Mouse (Mus musculus): ENCODE data around the gene Slco3a1. TPM values are rescaled to one million over a fixed set of nuclear protein-coding genes. Genes with fewer than 3 reads are reported as not detected.

Slco3a1 gene
- polyA plus RNA-seq, 3 experiments from 2014 or later, result 16.2 to 19.3 (median 17.5) TPM

DNA sequence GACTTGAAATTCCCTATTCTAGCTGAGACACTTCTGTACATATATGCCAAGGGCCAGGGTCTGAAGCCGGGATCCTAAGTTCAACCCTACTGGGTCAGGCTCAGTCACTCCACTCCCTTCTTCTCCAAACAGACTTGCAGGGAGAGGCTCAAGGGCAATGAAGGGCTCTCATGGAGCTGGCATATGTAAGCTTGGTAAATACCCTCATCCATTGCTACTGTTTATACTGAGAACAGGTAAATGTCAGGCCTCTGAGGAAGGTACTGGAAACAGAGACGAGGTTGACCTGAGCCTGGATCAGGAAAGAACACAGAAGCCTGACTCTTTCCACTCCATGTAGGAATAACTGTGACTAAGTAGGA lies 70.6 kb downstream of the Slco3a1 start:
- no peak for ATAC-seq

DNA sequence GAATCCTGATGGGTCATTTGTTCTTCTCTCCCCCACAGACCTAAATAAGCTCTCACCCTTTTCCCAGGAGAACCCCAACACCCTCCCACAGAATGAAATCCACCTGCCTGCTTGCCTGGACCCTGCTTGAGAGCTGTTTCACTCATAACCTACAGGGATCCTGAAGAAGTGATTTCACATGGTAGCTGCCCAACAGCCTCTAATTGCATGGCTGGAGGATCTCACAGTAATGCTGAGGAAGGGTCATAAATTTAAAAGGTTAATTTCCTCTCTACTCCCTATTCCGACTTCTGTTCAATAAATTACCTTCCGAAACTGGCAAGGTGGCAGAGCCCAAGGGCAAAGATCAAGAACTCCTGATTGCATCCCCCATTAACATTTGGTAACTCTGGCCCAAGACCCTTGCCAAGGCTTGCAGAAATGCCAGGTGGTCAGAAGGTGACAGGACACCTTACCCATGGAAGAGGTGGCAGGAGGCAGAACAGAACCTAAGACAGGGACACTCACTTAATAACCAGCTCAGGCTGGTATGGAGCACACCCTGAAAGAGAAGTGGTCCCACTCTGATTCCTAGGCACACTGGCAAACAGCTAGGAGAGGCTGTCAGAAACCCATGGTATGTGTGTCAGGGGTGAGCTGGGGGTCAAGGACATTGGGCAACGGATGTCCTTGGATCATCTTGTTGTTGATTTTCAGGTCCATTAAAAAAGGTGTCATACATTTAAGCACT lies 71.1 kb downstream of the Slco3a1 start:
- ATAC-seq, result no peak

DNA sequence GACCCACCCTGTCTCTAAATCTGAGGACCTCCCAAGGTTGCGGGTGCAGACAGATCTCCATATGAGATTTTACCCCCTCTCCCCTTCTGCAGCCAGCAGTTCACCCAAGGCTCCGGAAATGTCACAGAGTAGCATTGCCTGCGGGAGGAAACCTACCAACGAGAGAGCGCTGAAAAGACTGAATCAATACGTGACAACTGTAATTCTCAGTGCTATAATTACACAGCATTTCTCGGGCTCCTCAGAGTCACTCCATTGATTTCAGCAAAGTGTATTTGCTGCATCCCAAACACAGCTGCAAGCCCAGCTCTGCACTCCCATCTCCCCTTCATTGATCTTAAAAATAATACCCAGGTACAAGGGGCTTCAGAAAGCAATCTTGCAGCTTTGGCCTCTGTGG lies 82.8 kb downstream of the Slco3a1 start:
- ATAC-seq, result no peak

DNA sequence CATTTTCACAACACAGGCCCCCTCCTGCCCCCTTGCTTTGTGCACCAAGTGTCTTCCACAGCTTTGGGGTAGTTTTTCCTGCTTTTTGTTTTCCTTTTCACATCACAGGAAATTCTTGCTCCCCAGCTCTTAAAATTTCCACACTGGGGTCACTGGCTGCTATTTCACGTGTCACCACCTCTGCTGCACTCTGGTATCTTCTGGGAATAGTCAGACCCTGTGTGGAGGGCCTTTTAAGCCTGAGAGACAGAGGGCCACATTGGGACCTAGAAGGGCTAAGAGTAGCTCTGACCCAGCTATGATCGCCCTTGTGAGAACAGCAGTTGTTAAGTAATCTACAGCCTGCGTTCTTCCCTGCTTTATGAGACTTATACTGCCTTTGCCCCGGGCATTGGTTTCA lies 87.7 kb downstream of the Slco3a1 start:
- no peak for ATAC-seq

DNA sequence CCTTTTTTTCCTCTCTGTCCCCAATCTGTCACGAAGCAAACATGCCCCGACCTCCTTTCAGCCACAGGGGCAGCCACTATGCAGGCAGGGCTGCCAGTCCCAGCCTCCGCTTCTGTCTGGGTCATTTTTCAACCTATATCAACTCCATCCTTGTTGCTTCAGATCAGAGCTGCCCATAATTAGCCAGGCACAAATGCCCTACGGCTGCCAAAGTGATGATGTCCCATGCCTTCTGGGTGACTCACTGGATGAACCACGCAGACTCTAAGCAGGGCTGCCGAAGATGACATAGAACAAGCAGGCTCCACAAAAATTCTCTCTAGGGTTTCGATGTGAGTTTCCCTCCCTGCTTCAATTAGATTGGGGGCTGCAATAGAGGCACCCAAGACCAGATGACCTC lies 89.9 kb downstream of the Slco3a1 start:
- no peak for ATAC-seq

DNA sequence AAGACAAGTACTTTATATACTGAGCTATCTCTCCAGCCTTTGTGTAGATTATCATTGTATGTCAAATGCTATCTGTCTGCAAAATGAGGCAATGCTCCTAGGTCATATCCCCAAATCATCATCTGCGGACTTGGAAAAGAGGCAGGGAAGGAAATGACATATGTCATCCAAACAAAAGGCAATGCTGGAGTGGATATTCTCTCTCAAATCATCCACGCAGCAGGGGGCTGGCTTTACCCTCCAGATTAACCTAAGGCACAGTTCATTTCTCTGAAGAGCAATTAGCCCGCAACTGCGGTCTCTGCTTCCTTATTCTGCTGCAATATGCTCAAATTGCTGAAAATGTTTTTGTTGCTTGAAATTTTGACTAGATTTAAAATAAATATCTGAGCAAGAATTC lies 92.1 kb downstream of the Slco3a1 start:
- ATAC-seq, result no peak

DNA sequence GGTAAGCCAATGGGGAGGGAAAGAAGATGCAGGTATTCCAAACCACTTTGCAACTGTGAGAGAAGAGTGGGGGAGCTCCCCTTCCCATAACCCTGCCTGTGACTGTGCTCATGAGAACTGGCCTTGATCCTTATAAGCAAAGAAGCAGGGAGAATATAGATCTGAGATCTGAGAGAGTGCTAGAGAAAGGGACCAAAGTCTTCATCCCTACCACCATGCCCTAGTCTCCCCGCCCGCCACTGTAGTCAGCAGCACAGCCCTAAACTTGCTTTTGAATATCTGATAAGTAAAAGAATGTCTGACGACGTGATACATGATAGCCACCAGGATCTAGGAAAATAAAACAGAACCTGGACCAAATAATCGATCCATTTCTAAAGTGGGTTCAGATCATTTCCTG lies 92.8 kb downstream of the Slco3a1 start:
- ATAC-seq, result no peak

DNA sequence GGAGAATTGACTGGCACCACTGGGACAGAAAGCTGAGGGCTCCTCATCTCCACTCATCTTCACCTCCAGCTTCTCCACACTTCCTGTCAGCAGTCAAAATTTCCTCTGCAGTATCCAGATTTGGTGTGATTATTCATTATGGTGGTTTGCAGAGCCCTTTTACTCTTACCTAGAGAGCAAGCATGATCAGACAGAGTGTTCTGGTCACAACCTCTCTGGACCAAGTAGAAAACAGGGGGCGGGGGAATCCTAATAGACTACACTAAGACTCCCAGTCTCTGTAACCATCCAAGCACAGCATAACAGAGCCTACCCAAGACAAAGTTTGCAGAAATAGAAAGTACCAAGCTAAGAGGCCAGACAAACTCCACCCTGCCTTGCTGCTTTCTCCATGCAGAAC lies 93.4 kb downstream of the Slco3a1 start:
- no peak for ATAC-seq

DNA sequence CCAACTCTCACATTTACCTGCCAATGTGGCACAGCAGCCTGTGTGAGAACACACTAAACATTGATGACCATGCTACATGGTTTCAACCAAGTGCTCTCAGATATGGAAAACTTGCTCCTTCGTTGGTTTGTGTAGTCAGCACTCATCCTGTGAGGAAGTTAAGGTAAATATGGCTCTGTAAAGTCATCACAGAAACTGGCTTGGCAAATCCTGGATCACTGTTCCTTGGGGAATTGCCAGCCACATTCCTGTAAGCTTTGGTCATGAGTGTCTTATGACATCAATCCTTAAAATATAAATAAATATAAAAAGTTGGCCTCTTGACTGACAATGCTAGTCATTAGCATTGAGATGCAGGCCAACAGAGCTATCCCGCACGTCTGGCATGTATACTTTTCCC lies 94.8 kb downstream of the Slco3a1 start:
- no peak for ATAC-seq

DNA sequence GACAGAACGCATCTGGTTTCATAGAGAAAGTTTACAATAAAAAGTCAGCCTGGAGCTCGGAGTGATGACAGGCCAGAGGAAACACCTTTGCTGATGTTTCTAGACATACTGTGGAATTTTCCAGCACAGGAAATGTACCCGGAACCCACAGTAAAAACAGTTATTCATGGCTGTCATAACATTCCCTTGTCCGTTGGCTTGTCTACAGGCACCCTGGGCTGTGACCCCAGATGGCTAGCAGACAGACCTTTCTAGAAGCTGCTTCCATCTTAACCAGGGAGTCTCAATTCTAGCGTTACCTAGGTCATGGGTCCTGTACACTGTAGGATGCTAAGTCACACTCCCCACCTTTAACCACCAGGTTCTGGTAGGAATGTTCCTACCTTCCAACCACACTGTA lies 95.3 kb downstream of the Slco3a1 start:
- peak; percentile 44 for ATAC-seq

DNA sequence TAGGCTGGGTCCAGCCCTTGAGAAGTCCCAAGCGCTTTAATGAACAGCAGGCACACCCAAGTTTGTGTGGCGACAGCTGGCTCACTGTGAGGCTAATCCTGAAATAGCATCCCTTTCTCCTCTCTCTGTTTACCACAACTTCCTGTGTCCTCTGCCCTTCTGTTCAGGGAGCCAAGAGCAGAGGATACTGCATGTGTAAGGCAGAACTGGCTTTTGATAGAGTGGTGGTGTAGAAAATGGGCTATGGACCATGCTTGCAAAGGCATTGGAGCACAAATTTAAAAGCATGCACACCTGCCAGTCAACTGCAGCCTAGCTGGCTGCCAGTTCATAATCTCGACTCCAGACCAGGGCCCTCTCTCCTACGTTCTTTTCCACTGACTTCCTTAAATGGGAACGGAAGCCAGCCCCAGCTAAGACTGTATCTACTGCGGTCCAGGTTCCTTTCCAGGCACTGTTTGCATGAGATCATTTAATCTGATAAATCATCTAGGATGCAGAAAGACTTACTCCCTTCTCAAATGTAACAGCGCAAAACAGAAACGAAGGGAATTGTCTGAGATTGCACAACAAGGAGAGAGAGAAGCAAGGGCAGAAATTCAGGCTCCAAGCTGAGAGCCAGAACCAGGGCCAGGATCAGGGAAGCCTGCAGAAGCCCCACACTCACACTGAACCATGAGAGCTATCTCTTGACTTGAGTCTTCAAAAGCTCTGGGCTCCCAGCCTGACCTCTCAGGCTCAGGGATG lies 95.9 kb downstream of the Slco3a1 start:
- ATAC-seq, result no peak

DNA sequence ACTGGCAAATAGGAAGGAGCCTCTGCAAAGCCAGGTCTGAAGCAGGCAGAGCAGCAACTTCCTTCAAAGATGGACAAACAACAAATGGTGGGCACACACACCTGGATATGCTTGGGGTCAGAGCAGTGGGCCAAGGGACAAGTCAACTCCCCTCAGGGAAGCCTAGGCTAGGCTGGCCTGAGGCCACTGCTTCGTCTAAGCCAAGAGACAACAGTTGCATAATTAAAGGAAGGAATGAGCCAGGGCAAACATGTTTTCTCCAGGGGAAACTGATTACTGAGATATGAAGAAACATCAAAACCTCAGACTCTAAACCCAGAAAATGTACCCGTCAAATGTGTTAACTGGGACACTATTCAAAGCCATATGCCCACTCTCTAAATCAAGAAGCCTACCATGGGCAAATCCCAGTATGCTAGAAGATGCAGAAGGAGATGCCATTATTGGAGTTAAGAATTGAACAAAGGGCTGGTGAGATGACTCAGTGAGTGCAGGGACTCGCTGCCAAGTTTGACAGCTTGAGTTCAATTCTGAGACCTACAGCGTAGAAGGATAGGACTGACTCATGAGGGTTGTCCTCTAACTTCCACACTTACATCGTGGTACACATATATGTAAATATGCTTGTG lies 97.1 kb downstream of the Slco3a1 start:
- ATAC-seq, result no peak

DNA sequence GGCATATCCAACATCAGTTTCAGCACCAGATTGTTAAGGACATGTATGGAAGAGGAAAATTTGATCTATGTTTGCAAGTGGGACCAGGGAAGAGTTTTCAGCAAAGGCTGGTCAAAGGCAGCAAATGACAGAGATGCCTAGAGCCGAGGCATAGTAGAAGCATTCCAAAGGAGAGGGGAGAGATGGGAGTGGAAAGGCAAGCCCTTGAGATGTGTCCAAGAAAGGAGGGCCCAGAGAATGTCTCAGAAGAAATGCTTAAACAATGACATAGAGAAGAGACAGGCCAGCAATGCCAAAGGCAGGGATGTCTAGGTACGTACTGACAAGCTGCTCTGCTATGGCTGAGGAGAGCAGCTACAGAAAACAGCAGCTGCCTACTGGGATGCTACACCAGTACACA lies 97.8 kb downstream of the Slco3a1 start:
- ATAC-seq, result no peak

DNA sequence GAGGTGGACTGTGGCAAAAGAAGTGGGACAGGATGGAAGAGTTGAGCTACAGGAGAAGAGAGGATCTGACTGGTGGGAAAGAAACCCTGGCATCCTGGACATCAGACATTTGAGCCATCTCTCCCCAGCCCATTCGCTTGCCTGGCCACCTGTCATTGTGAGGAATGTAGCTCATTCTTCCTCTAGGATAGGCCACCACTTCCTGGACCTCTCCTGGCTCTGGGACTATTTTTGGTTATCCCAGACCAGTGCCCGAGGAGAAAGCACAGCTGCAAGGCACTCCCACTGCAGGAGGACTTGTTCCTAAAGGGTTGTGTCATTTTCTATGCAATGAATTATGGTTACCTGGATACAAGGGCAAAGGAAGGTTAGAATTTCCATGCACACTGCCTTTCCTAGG lies 103.5 kb downstream of the Slco3a1 start:
- no peak for ATAC-seq

DNA sequence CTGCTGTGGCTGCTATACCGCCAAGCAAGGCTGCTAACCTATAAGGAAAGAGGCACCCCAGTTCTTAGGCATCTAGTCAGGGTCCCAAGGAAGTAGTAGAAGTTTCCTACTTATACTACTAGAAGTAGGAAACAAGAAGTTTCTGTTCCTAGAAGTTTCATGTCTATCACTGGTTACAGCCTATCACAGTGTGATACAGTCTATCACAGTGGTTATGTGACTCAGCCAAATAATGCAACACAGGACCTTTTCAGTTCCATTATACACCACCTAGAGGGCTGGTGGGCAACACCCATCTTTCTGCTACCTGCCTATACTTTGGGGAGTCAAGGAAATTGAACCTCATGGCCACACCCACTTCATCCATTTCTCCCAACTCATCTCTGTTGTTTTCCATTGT lies 104.8 kb downstream of the Slco3a1 start:
- no peak for ATAC-seq

DNA sequence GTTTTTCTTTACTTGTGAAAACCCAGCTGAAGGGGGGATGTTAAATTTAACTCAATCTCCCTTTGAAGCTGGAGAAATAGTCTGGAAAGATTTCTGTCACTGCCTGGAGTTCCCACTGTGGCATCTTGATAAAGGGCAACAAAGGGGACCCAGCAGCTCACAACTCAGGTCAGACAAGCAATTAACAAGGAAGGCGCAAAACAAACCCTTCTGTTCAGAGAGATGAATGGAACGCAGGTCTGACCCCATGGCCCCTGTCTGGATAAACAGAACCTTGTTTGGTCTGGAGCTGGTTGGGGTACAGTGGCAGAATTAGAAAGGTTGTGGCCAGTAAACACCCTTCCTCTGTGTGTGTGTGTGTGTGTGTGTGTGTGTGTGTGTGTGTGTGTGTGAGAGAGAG lies 106.8 kb downstream of the Slco3a1 start:
- ATAC-seq, result no peak

DNA sequence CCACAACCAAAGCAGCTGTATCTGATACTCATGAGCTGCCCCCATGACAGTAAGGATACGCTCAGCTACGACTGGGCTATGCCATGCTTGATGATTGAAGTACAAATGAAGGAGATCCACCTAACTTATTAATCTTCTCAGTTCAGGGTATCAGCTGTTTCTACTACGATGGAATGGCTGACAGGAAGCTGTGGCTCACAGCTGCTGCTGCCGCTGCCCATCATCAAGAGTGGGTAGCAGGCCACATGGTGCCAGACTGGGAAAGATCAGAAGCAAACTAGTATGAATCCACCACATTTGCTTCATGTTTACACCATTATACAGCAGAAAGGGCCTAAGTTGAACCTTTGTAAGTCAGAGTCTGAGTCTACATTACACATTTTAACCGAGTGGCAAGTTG lies 109.4 kb downstream of the Slco3a1 start:
- no peak for ATAC-seq

DNA sequence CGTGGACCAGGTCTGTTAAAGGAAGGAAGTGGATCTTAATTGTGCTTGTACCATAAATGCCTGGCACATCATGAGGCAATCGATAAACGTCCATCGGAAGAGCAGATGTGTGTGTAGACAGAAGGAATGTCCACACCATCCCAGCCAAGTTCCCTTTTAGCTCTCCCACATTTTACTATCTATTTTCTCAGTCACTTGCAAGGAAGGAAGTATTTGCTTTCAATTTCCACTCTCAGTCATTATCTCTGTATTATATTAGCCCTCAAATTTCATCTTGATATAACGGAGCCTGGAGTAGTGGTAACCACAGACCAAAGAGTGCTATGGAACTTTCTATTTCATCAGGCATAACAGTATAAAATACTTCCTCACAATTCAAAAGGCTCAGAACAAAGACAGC lies 112.2 kb downstream of the Slco3a1 start:
- ATAC-seq, result peak; percentile 14

DNA sequence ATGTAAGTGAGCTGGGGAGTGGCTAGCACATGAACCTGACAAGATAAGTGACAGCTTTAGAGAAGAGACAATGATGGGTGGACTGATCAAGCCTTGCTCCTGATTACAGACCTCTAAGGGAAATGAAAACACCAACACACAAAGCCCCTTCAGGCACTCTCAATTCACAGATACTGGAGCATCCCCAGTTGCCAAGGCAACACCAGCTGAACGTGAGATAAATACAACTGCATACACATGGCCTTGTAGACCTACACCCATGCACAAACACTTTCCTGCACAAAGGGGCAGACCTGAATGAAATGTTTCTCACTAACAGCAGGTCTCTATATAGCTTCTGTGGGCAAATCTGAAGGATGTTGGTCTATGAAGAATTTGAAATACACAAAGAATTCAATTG lies 117.0 kb downstream of the Slco3a1 start:
- ATAC-seq, result no peak

DNA sequence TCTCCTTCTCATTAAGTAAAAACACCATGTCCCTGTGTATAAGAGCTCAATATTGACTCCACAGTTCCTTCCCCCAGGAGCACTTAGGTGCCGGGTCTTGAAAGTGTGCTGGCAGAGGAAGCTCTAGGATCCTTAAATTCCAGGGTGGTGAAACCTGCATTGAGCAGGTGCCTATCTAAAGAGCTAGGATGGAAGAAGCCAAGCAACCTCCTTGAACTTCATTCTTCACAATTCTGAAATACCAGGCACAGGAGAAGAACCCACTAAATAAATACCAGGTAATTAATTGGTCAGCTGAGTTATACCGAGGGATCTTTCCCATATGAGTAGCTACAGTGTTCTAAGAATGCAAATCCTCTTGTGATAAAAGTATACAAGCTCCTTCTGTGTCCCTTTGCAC lies 117.9 kb downstream of the Slco3a1 start:
- no peak for ATAC-seq

DNA sequence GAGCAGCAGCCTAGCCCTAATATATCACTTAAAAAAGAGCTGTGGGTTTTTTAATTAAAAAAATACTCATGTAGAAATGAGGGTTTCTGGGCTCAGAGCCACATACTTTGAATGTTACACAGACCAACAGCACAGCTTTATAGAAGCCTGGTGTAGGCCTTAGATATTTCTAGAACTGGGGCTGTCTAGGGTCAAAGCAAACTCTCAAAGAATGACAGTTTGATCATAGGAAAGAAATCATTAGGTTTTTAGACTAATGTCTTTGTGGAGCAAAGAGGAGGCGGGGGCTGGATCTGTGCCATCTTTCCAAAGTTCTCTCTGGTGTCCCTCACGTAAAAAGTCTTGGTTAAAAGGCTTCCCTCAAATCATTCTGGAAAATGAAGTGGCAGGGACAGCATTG lies 121.6 kb downstream of the Slco3a1 start:
- no peak for ATAC-seq

DNA sequence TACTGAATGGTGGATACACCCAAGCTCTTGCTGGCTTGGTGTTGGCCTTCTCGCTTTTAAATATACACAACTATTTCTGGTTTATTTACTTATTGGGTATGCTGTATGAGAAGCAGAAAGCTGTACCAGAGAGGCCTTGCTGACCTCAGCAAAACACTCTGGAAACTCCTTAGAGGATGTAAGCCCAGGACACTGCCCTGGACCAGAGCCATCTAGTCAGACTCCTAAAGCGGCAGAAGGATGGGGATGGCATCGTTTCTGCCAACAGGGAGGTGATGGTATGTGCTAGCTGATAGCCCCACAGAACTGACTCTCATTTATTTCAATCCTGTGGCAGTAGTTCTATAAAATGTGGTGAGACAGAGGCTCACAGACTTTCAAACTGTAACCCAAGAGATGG lies 125.3 kb downstream of the Slco3a1 start:
- ATAC-seq, result no peak

DNA sequence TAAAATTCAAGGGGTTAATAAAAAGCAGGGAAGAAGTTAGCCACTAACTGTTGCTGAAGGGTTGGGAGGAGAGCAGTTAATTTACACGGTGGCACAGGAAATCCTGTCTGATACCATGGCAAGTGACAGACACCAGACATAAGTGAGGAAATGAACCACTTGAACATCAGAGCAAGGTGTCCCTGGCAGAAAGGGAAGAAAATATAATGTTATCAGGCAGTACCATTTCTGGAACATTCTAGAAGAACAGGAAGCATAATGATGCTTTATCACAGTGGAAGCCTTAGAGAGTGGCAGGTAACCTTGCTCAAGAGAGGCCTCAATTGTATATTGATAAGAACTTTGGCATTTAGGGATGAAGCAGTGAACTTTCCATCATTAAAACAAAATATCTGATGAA lies 127.4 kb downstream of the Slco3a1 start:
- ATAC-seq, result peak; percentile 72

DNA sequence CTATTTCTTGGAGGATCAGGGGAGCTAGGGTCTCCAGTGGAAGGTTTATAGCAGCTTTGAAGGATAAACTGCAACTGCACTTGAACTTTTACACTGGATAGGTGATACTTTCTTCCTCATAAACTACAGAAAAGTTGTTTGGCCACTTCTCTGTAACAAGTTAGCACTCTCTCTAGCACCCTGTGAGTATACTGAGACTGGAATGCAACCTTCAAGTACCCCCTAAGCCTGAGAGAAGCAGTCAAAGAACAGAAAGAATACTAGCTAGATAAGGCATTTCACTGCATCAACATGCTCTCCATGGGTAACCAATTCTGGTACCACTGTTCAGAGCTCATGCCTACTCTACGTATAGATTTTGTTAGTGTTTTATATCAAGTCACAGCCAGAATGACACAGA lies 128.6 kb downstream of the Slco3a1 start:
- no peak for ATAC-seq
